Mouse (Mus musculus): ENCODE results near the gene Lysmd2. TPM values are rescaled to one million over a fixed set of nuclear protein-coding genes. Genes with fewer than 3 reads are reported as not detected.

Lysmd2 gene
- total RNA-seq, 2 experiments from 2014 or later = 60.8 to 67.2 TPM

Other genes with a start within 250 kb of the Lysmd2 start
- 10 to 100 TPM; 25.4 to 27.0 TPM for gene Mapk6, start 215.7 kb upstream of the Lysmd2 start, total RNA-seq (2021)
- gene Leo1, start 184.2 kb upstream of the Lysmd2 start, total RNA-seq (2021) = 10 to 100 TPM; 22.9 to 23.2 TPM
- gene Tmod3, start 66.1 kb upstream of the Lysmd2 start, total RNA-seq (2021) = 10 to 100 TPM; 39.9 to 41.2 TPM
- gene Tmod2, start 14.4 kb upstream of the Lysmd2 start, total RNA-seq (2021) = 100 to 1,000 TPM; 382 to 386 TPM
- 100 to 1,000 TPM; 259 to 270 TPM for gene Scg3, start 58.3 kb downstream of the Lysmd2 start, total RNA-seq (2021)
- 1 to 10 TPM; 1.1 to 1.3 TPM for gene Bmp5, start 149.6 kb downstream of the Lysmd2 start, total RNA-seq (2021)